8 mouse cellular contexts compared by ENCODE assay signal in the genomic region with DNA sequence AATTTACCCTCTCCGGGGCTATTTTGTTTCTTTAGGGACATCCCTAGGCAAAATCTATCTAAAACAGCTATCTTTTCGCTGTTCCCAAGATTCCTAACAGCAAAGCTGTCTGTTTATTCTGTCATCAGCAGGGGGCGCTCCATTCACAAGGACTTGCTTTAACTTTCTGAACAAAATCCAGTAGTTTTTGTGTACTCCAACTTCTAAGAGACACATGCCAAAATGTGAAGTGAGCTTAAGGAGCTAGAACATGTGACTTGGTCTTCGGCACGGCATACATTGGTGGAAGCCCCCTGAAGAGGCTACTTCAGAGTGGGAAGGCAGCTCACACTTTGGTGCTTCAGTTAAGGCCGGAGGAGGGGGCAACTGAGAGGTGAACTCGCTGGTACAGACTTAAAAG. TPM values are rescaled to one million over a fixed set of nuclear protein-coding genes. Genes with fewer than 3 reads are reported as not detected.
DNase-seq lines count a peak whose midpoint lies in the region; ATAC-seq and TF ChIP-seq lines count a peak whose summit lies in the region.

No protein-coding gene starts in this region.

- H3K27me3 ChIP-seq in midbrain, embryonic 11.5 days (ENCODE audit: control insufficient read depth, insufficient read depth, low read length) = no peaks in the 10 kb centered on the region
- H3K27me3 ChIP-seq in midbrain, embryonic 16.5 days (ENCODE audit: control insufficient read depth, insufficient read depth, low read depth, low read length) = no peaks in the 10 kb centered on the region; the same call in 1 of the 2 replicates
- no peaks in the 10 kb centered on the region for H3K27me3 ChIP-seq in liver, embryonic 14.5 days (ENCODE audit: control insufficient read depth, insufficient read depth, low read length)

- TF ChIP-seq EP300 in liver, embryonic 14.5 days (IDR thresholded peaks at IDR 0.05; ENCODE audit: low read depth) = no peak

- peak; percentile 62 for TF ChIP-seq CTCF in liver, embryonic 14.5 days (IDR thresholded peaks at IDR 0.05; ENCODE audit: low read depth)

- H3K4me2 ChIP-seq in midbrain, embryonic 11.5 days = no peak overlapping the region
- no peak overlapping the region for H3K4me2 ChIP-seq in midbrain, embryonic 16.5 days (ENCODE audit: low read length)
- no peak overlapping the region for H3K4me2 ChIP-seq in liver, embryonic 14.5 days (ENCODE audit: low read depth)

- no peak overlapping the region for H3K27ac ChIP-seq in midbrain, embryonic 11.5 days (ENCODE audit: low read depth, low read length)
- H3K27ac ChIP-seq in midbrain, embryonic 16.5 days (ENCODE audit: low read length) = no peak overlapping the region
- H3K27ac ChIP-seq in liver, embryonic 14.5 days = no peak overlapping the region

- H3K9ac ChIP-seq in midbrain, embryonic 11.5 days (ENCODE audit: low read length) = no peak overlapping the region
- H3K9ac ChIP-seq in midbrain, embryonic 16.5 days (ENCODE audit: low read depth, low read length) = no peak overlapping the region
- no peak overlapping the region for H3K9ac ChIP-seq in liver, embryonic 14.5 days (replicated peaks)

- H3K4me1 ChIP-seq in midbrain, embryonic 11.5 days (ENCODE audit: control insufficient read depth, insufficient read depth, low read length) = no peaks in the 10 kb centered on the region
- no peaks in the 10 kb centered on the region for H3K4me1 ChIP-seq in midbrain, embryonic 16.5 days (ENCODE audit: control insufficient read depth, insufficient read depth, low read length)
- peaks cover 0 to 2% of the 10 kb centered on the region in 2 experiments; a peak in 1 of 4 replicates for H3K4me1 ChIP-seq in liver, embryonic 14.5 days (replicated peaks; ENCODE audit: control insufficient read depth in 2 of 2, insufficient read depth in 2 of 2, low read length in 1 of 2)

- DNase-seq in midbrain, embryonic 11.5 days (ENCODE audit: low spot score, missing footprints) = peak; percentile 92
- DNase-seq in brain, adult 2 months (ENCODE audit: low read depth, low spot score) = peak; percentile 79
- peak; percentile 60 for DNase-seq in forelimb bud, embryonic 11.5 days (ENCODE audit: low read depth, low spot score)
- DNase-seq in kidney, postnatal 14 days = peak; percentile 74
- peak; percentile 11 to 28 (median 27) for DNase-seq in liver, embryonic 14.5 days (ENCODE audit: low read depth in 3 of 3, low spot score in 3 of 3)
- DNase-seq in right cerebral cortex, adult 18-20 months = peak; percentile 68
- peak; percentile 47 to 65 for DNase-seq in urinary bladder, postnatal 36 days (ENCODE audit: low spot score in 2 of 2)

- ATAC-seq in midbrain, embryonic 11.5 days (ENCODE audit: low FRiP score) = 0 out of 2 replicates have a peak, but pooled peaks have one; percentile 22
- ATAC-seq in midbrain, embryonic 16.5 days = no peak
- ATAC-seq in liver, embryonic 14.5 days (ENCODE audit: insufficient read depth) = no peak

- H3K9me3 ChIP-seq in midbrain, embryonic 11.5 days (ENCODE audit: control insufficient read depth, low read length) = no peaks in the 10 kb centered on the region
- H3K9me3 ChIP-seq in midbrain, embryonic 16.5 days (replicated peaks; ENCODE audit: control insufficient read depth, low read length, poor library complexity, severe bottlenecking) = no peaks in the 10 kb centered on the region
- H3K9me3 ChIP-seq in liver, embryonic 14.5 days (ENCODE audit: control insufficient read depth, low read length) = no peaks in the 10 kb centered on the region

- H3K4me3 ChIP-seq in midbrain, embryonic 11.5 days (ENCODE audit: low read depth, low read length) = no peak overlapping the region
- H3K4me3 ChIP-seq in midbrain, embryonic 16.5 days (ENCODE audit: low read depth, low read length) = no peak overlapping the region
- no peak overlapping the region for H3K4me3 ChIP-seq in liver, embryonic 14.5 days (ENCODE audit: insufficient read depth in 1 of 2, low read depth in 2 of 2, low read length in 2 of 2)

- H3K36me3 ChIP-seq in midbrain, embryonic 11.5 days (ENCODE audit: control insufficient read depth, insufficient read depth, low read length) = no peaks in the 10 kb centered on the region
- no peaks in the 10 kb centered on the region for H3K36me3 ChIP-seq in midbrain, embryonic 16.5 days (ENCODE audit: control insufficient read depth, insufficient read depth, low read length)
- no peaks in the 10 kb centered on the region for H3K36me3 ChIP-seq in liver, embryonic 14.5 days (replicated peaks; ENCODE audit: control insufficient read depth, insufficient read depth, low read depth)

- WGBS in midbrain, embryonic 11.5 days = 44% methylated on average over 7 of the region's 7 CpGs
- WGBS in midbrain, embryonic 16.5 days = 40% methylated on average over 7 of the region's 7 CpGs
- 38% methylated on average over 7 of the region's 7 CpGs for WGBS in liver, embryonic 14.5 days (ENCODE audit: insufficient replicate concordance)

RNA-seq across cellular contexts. Expression of gene Rmdn2, which starts 49.7 kb away (rescaled TPM):
- 5.7 and 7.2 TPM in 2 replicates for polyA plus RNA-seq in midbrain, embryonic 11.5 days (2014; fragmentation: Nextera tagmentation; extraction: Ambion mirVana)
- polyA plus RNA-seq in midbrain, embryonic 16.5 days (2015; fragmentation: Nextera tagmentation; extraction: Ambion mirVana) = 6.7 and 7.9 TPM in 2 replicates
- polyA plus RNA-seq in liver, embryonic 14.5 days (2012; rRNA removed) = 1.1 and 2.2 TPM in 2 replicates
- 3.1 and 5.3 TPM in 2 replicates for polyA plus RNA-seq in liver, embryonic 14.5 days (2014; fragmentation: Nextera tagmentation; extraction: Ambion mirVana)

RNA-seq across cellular contexts. Expression of gene Cyp1b1, which starts 53.5 kb away (rescaled TPM):
- 1.9 and 2.7 TPM in 2 replicates for polyA plus RNA-seq in midbrain, embryonic 11.5 days (2014; fragmentation: Nextera tagmentation; extraction: Ambion mirVana)
- 4.8 and 5.0 TPM in 2 replicates for polyA plus RNA-seq in midbrain, embryonic 16.5 days (2015; fragmentation: Nextera tagmentation; extraction: Ambion mirVana)
- 0.10 and 0.13 TPM in 2 replicates for polyA plus RNA-seq in liver, embryonic 14.5 days (2012; rRNA removed)
- 0.13 and 0.16 TPM in 2 replicates for polyA plus RNA-seq in liver, embryonic 14.5 days (2014; fragmentation: Nextera tagmentation; extraction: Ambion mirVana)

Comparison
In these comparisons a context has a peak if more than half of its experiments do, and no peak if none do; other contexts are left out.
1. DNase-seq: peak in every context shown above with its lines; median percentile 92 in midbrain, embryonic 11.5 days; 79 in brain, adult 2 months; 74 in kidney, postnatal 14 days; 68 in right cerebral cortex, adult 18-20 months; 60 in forelimb bud, embryonic 11.5 days; 56 in urinary bladder, postnatal 36 days; 27 in liver, embryonic 14.5 days.